Mouse (Mus musculus) midbrain, postnatal 0 days (tissue): ENCODE measurements around the gene Lmtk2. TPM values are rescaled to one million over a fixed set of nuclear protein-coding genes. Genes with fewer than 3 reads are reported as not detected.
A peak's percentile ranks its signal among the peaks of the same experiment; 100 is the strongest.

ENCODE experiments used
- ATAC-seq: fragments of 200-750 bp; cut with Nextera tagmentation; 2 replicates; pipeline ENCODE4 v1.8.0; 2017; ENCODE audit warnings: moderate number of reproducible peaks, mild to moderate bottlenecking, moderate TSS enrichment, moderate library complexity; ENCODE audit not compliant: low FRiP score
- DNase-seq: peaks from one replicate; pipeline ENCODE4 v3.0.0-alpha.2; 2015; ENCODE audit warnings: low spot score
- H3K27ac ChIP-seq: fragments of 300-500 bp; sonication (generic); 2 replicates; pipeline ENCODE4 v1.5.1; 2014; ENCODE audit warnings: low read depth, mild to moderate bottlenecking, low read length, mixed read lengths
- H3K27me3 ChIP-seq: fragments of 300-500 bp; sonication (generic); 2 replicates; pipeline ENCODE4 v1.6.1; 2014; ENCODE audit warnings: low read length, control low read depth, mixed read lengths; ENCODE audit not compliant: insufficient read depth
- H3K36me3 ChIP-seq: fragments of 300-500 bp; sonication (generic); 2 replicates; pipeline ENCODE4 v1.6.1; 2014; ENCODE audit warnings: low read length, control low read depth, mixed read lengths; ENCODE audit not compliant: insufficient read depth
- H3K4me1 ChIP-seq: fragments of 300-500 bp; sonication (generic); 2 replicates; pipeline ENCODE4 v1.6.1; 2014; ENCODE audit warnings: mild to moderate bottlenecking, control low read depth, antibody characterized with exemption, low read length, mixed read lengths; ENCODE audit not compliant: insufficient read depth
- H3K4me2 ChIP-seq: fragments of 300-500 bp; sonication (generic); 2 replicates; pipeline ENCODE4 v1.6.1; 2014; ENCODE audit warnings: low read depth, mild to moderate bottlenecking, low read length, mixed read lengths; ENCODE audit not compliant: poor library complexity, severe bottlenecking
- H3K4me3 ChIP-seq: fragments of 300-500 bp; sonication (generic); 2 replicates; pipeline ENCODE4 v1.5.1; 2014; ENCODE audit warnings: low read depth, mild to moderate bottlenecking, low read length, moderate library complexity
- H3K9ac ChIP-seq: fragments of 300-500 bp; sonication (generic); replicated peaks from 2 replicates; pipeline ENCODE4 v1.6.1; 2014; ENCODE audit warnings: mild to moderate bottlenecking, low read length, moderate library complexity, mixed read lengths; ENCODE audit not compliant: poor library complexity, severe bottlenecking
- H3K9me3 ChIP-seq: fragments of 300-500 bp; sonication (generic); 2 replicates; pipeline ENCODE4 v1.6.1; 2016; ENCODE audit warnings: low read length, control low read depth
- CTCF ChIP-seq: IDR thresholded peaks from 2 replicates; pipeline ENCODE4 v1.5.1; 2016; ENCODE audit warnings: antibody characterized with exemption, mild to moderate bottlenecking
- WGBS: fragments of 180-500 bp; shearing (Covaris S2); extraction: QIAGEN DNeasy Blood & Tissue Kit; methylation state at CpG from one replicate; pipeline ENCODE4 v1.1.7; 2014; 5-methylcytosine and 5-hydroxymethylcytosine counted together
- polyA plus RNA-seq: library from polyadenylated mRNA; unstranded; fragments of >200 nt; fragmentation: Nextera tagmentation; extraction: Ambion mirVana; gene quantifications from 2 replicates; pipeline ENCODE4 v1.2.1, GENCODE M21; 2015
- total RNA-seq: library from RNA; depleted of rRNA; stranded (reverse); fragments of >200 nt; gene quantifications from 2 replicates; pipeline ENCODE4 v1.2.3, GENCODE M21; 2014

The Lmtk2 gene
- total and polyA plus RNA-seq, 2 experiments from 2014 or later: 7.3 to 69.9 TPM

- Histone ChIP-seq H3K36me3 (peaks cover 54% of the 10 kb centered on the region), H3K27me3 (no peaks in the 10 kb centered on the region), H3K9me3 (no peaks in the 10 kb centered on the region), H3K9ac (no peak overlapping the region), H3K27ac (no peak overlapping the region), H3K4me1 (no peaks in the 10 kb centered on the region), H3K4me2 (no peak overlapping the region), H3K4me3 (no peak overlapping the region)
- DNase-seq (no peak), ATAC-seq (no peak)
- 87% methylated on average over 12 of the region's 12 CpGs for WGBS
- TF ChIP-seq CTCF: no peak
Observed at GRCm38 (mm10) chr5:144204303-144204702, 104.1 kb downstream of the Lmtk2 start.

- H3K27ac ChIP-seq: no peak overlapping the region
- 53% methylated on average over 10 of the region's 10 CpGs for WGBS
- no peaks in the 10 kb centered on the region for H3K27me3 ChIP-seq
- ATAC-seq (no peak), DNase-seq (no peak)
- no peak for TF ChIP-seq CTCF
- H3K9me3 ChIP-seq: no peaks in the 10 kb centered on the region
- H3K4me3 ChIP-seq: no peak overlapping the region
- no peak overlapping the region for H3K9ac ChIP-seq
- H3K4me1 ChIP-seq: no peaks in the 10 kb centered on the region
- H3K36me3 ChIP-seq: peaks cover 56% of the 10 kb centered on the region
- no peak overlapping the region for H3K4me2 ChIP-seq
Observed at GRCm38 (mm10) chr5:144204911-144205310, 104.7 kb downstream of the Lmtk2 start.

GRCm38 (mm10) chr5:144206069-144206468, 105.8 kb downstream of the Lmtk2 start:
- H3K9me3 ChIP-seq: no peaks in the 10 kb centered on the region
- no peak for ATAC-seq
- 96% methylated on average over 15 of the region's 15 CpGs for WGBS
- H3K4me3 ChIP-seq: no peak overlapping the region
- DNase-seq: no peak
- no peak overlapping the region for H3K27ac ChIP-seq
- no peak overlapping the region for H3K4me2 ChIP-seq
- H3K27me3 ChIP-seq: no peaks in the 10 kb centered on the region
- peaks cover 60% of the 10 kb centered on the region for H3K36me3 ChIP-seq
- H3K9ac ChIP-seq: no peak overlapping the region
- TF ChIP-seq CTCF: no peak
- H3K4me1 ChIP-seq: no peaks in the 10 kb centered on the region

GRCm38 (mm10) chr5:144207478-144207877, 107.2 kb downstream of the Lmtk2 start:
- Histone ChIP-seq H3K4me2 (no peak overlapping the region), H3K4me1 (no peaks in the 10 kb centered on the region), H3K9ac (no peak overlapping the region), H3K36me3 (peaks cover 63% of the 10 kb centered on the region), H3K9me3 (no peaks in the 10 kb centered on the region), H3K27me3 (no peaks in the 10 kb centered on the region), H3K4me3 (no peak overlapping the region), H3K27ac (no peak overlapping the region)
- DNase-seq (peak; percentile 52), ATAC-seq (no peak)
- 45% methylated on average over 11 of the region's 11 CpGs for WGBS
- peak; percentile 89 for TF ChIP-seq CTCF

- 32% methylated on average over 7 of the region's 7 CpGs for WGBS
- Histone ChIP-seq H3K4me1 (no peaks in the 10 kb centered on the region), H3K27me3 (no peaks in the 10 kb centered on the region), H3K36me3 (peaks cover 53% of the 10 kb centered on the region), H3K4me2 (no peak overlapping the region), H3K4me3 (no peak overlapping the region), H3K9me3 (no peaks in the 10 kb centered on the region), H3K27ac (no peak overlapping the region), H3K9ac (no peak overlapping the region)
- peak; percentile 55 for DNase-seq
- TF ChIP-seq CTCF: peak; percentile 83
- ATAC-seq: no peak
Observed at GRCm38 (mm10) chr5:144214453-144214852, 114.2 kb downstream of the Lmtk2 start.

GRCm38 (mm10) chr5:144215992-144216391, 115.8 kb downstream of the Lmtk2 start:
- DNase-seq (no peak), ATAC-seq (no peak)
- Histone ChIP-seq H3K4me2 (no peak overlapping the region), H3K27ac (no peak overlapping the region), H3K4me3 (no peak overlapping the region), H3K27me3 (no peaks in the 10 kb centered on the region), H3K4me1 (no peaks in the 10 kb centered on the region), H3K9me3 (no peaks in the 10 kb centered on the region), H3K36me3 (peaks cover 41% of the 10 kb centered on the region), H3K9ac (no peak overlapping the region)
- WGBS: 87% methylated on average over 2 of the region's 2 CpGs
- no peak for TF ChIP-seq CTCF
